Mouse (Mus musculus): ENCODE results near the gene Zfp335.

Zfp335 gene

GRCm38 (mm10) chr2:164924100-164924857 lies 12.7 kb upstream of the Zfp335 start:
- peak; percentile 74 for DNase-seq (ENCODE audit: low read depth, low spot score)

- no peak for DNase-seq (ENCODE audit: low read depth, low spot score)
Observed at GRCm38 (mm10) chr2:164923291-164923690, 11.7 kb upstream of the Zfp335 start.

GRCm38 (mm10) chr2:164921984-164922383 lies 10.4 kb upstream of the Zfp335 start:
- no peak for DNase-seq (ENCODE audit: low read depth, low spot score)

- peak; percentile 52 for DNase-seq (ENCODE audit: low read depth, low spot score)
Observed at GRCm38 (mm10) chr2:164918325-164918724, 6.8 kb upstream of the Zfp335 start.

- no peak for DNase-seq (ENCODE audit: low read depth, low spot score)
Observed at GRCm38 (mm10) chr2:164917371-164917770, 5.8 kb upstream of the Zfp335 start.

- DNase-seq (ENCODE audit: low read depth, low spot score), result no peak
Observed at GRCm38 (mm10) chr2:164916820-164917219, 5.3 kb upstream of the Zfp335 start.

GRCm38 (mm10) chr2:164913428-164913786 lies 1.9 kb upstream of the Zfp335 start:
- no peak for DNase-seq (ENCODE audit: low read depth, low spot score)

- no peak for DNase-seq (ENCODE audit: low read depth, low spot score)
Observed at GRCm38 (mm10) chr2:164912749-164913427, 1.3 kb upstream of the Zfp335 start.

- DNase-seq (ENCODE audit: low read depth, low spot score), result no peak
Observed at GRCm38 (mm10) chr2:164912151-164912550, 594 bp upstream of the Zfp335 start.

GRCm38 (mm10) chr2:164910360-164911061 lies 1.0 kb downstream of the Zfp335 start:
- no peak for DNase-seq (ENCODE audit: low read depth, low spot score)

- DNase-seq (ENCODE audit: low read depth, low spot score), result peak; percentile 24
Observed at GRCm38 (mm10) chr2:164909542-164909941, 2.0 kb downstream of the Zfp335 start.

- DNase-seq (ENCODE audit: low read depth, low spot score), result no peak
Observed at GRCm38 (mm10) chr2:164909100-164909499, 2.5 kb downstream of the Zfp335 start.

- no peak for DNase-seq (ENCODE audit: low read depth, low spot score)
Observed at GRCm38 (mm10) chr2:164908011-164908410, 3.5 kb downstream of the Zfp335 start.

- no peak for DNase-seq (ENCODE audit: low read depth, low spot score)
Observed at GRCm38 (mm10) chr2:164907511-164907910, 4.0 kb downstream of the Zfp335 start.

GRCm38 (mm10) chr2:164906071-164906470 lies 5.5 kb downstream of the Zfp335 start:
- DNase-seq (ENCODE audit: low read depth, low spot score), result no peak

- no peak for DNase-seq (ENCODE audit: low read depth, low spot score)
Observed at GRCm38 (mm10) chr2:164903496-164903895, 8.1 kb downstream of the Zfp335 start.

GRCm38 (mm10) chr2:164901380-164901779 lies 10.2 kb downstream of the Zfp335 start:
- no peak for DNase-seq (ENCODE audit: low read depth, low spot score)

- DNase-seq (ENCODE audit: low read depth, low spot score), result no peak
Observed at GRCm38 (mm10) chr2:164899723-164900459, 11.7 kb downstream of the Zfp335 start.

- no peak for DNase-seq (ENCODE audit: low read depth, low spot score)
Observed at GRCm38 (mm10) chr2:164899034-164899433, 12.5 kb downstream of the Zfp335 start.

- DNase-seq (ENCODE audit: low read depth, low spot score), result no peak
Observed at GRCm38 (mm10) chr2:164898008-164898407, 13.5 kb downstream of the Zfp335 start.

GRCm38 (mm10) chr2:164895885-164896284 lies 15.7 kb downstream of the Zfp335 start:
- DNase-seq (ENCODE audit: low read depth, low spot score), result no peak

- DNase-seq (ENCODE audit: low read depth, low spot score), result no peak
Observed at GRCm38 (mm10) chr2:164894644-164895043, 16.9 kb downstream of the Zfp335 start.
